Mouse (Mus musculus) spleen, adult 2 months (tissue): ENCODE data around the gene Sec14l5. TPM values are rescaled to one million over a fixed set of nuclear protein-coding genes. Genes with fewer than 3 reads are reported as not detected.

ENCODE experiments used
- DNase-seq, 2 experiments: peaks; one replicate each; pipeline versions ENCODE4 v3.0.0 to v3.0.0-alpha.2; 2012 to 2021; ENCODE audit warnings: low spot score in 2 of 2, low read depth in 1 of 2
- H3K27ac ChIP-seq: fragments of 200-500 bp; 2 replicates; pipeline ENCODE4 v1.5.1; 2012; ENCODE audit warnings: low read length, inconsistent platforms; ENCODE audit not compliant: insufficient read depth
- H3K27me3 ChIP-seq: fragments of 200-500 bp; 2 replicates; pipeline ENCODE4 v1.6.1; 2012; ENCODE audit warnings: mild to moderate bottlenecking, moderate library complexity, low read length, inconsistent platforms; ENCODE audit not compliant: control insufficient read depth, insufficient read depth
- H3K36me3 ChIP-seq: fragments of 200-500 bp; 2 replicates; pipeline ENCODE4 v1.6.1; 2012; ENCODE audit warnings: mild to moderate bottlenecking, low read length, inconsistent platforms; ENCODE audit not compliant: control insufficient read depth, insufficient read depth
- H3K4me1 ChIP-seq: fragments of 200-500 bp; 2 replicates; pipeline ENCODE4 v1.6.1; 2011; ENCODE audit warnings: inconsistent platforms; ENCODE audit not compliant: control insufficient read depth, insufficient read depth, insufficient read length
- H3K4me3 ChIP-seq: fragments of 200-500 bp; 2 replicates; pipeline ENCODE4 v1.5.1; 2011; ENCODE audit warnings: mild to moderate bottlenecking, inconsistent platforms; ENCODE audit not compliant: insufficient read depth, insufficient read length; ENCODE audit errors: extremely low read depth
- CTCF ChIP-seq: fragments of 200-500 bp; IDR thresholded peaks from 2 replicates; pipeline ENCODE4 v1.5.1; 2011; ENCODE audit warnings: mild to moderate bottlenecking, inconsistent platforms; ENCODE audit not compliant: insufficient read depth, insufficient read length, insufficient replicate concordance; ENCODE audit errors: extremely low read depth
- POLR2A ChIP-seq: fragments of 200-500 bp; IDR thresholded peaks from 2 replicates; pipeline ENCODE4 v1.6.1; 2011; ENCODE audit warnings: low read depth, low read length, inconsistent platforms
- WGBS: fragments of 180-500 bp; shearing (Covaris S2); methylation state at CpG from one replicate; pipeline ENCODE4 v1.1.7; 2018; 5-methylcytosine and 5-hydroxymethylcytosine counted together
- polyA plus RNA-seq: library from polyadenylated mRNA; depleted of rRNA; stranded (reverse); fragments of >200 nt; gene quantifications from 2 replicates; pipeline ENCODE4 v1.2.3, GENCODE M21; 2012

Gene Sec14l5
- polyA plus RNA-seq, 1 experiment = 0.55 TPM

GRCm38 (mm10) chr16:5164327-5164726 lies 17.4 kb downstream of the Sec14l5 start:
- WGBS = 26% methylated on average over 6 of the region's 6 CpGs
- Histone ChIP-seq H3K27ac (no peak overlapping the region), H3K4me3 (no peak overlapping the region), H3K36me3 (no peaks in the 10 kb centered on the region), H3K27me3 (no peaks in the 10 kb centered on the region), H3K4me1 (peaks cover 8% of the 10 kb centered on the region)
- peak in 1 of 2 experiments; percentile 7 for DNase-seq
- TF ChIP-seq CTCF (no peak), POLR2A (no peak)

GRCm38 (mm10) chr16:5168038-5168437 lies 21.1 kb downstream of the Sec14l5 start:
- no peak for DNase-seq
- H3K27me3 ChIP-seq = no peaks in the 10 kb centered on the region
- TF ChIP-seq CTCF = no peak
- TF ChIP-seq POLR2A = no peak
- no peaks in the 10 kb centered on the region for H3K36me3 ChIP-seq
- no peak overlapping the region for H3K27ac ChIP-seq
- no peak overlapping the region for H3K4me3 ChIP-seq
- WGBS = 88% methylated on average over 2 of the region's 2 CpGs
- peaks cover 8% of the 10 kb centered on the region for H3K4me1 ChIP-seq

GRCm38 (mm10) chr16:5168829-5169228 lies 21.9 kb downstream of the Sec14l5 start:
- no peak for TF ChIP-seq POLR2A
- no peak for TF ChIP-seq CTCF
- H3K27ac ChIP-seq = no peak overlapping the region
- WGBS = 70% methylated on average over 5 of the region's 5 CpGs

GRCm38 (mm10) chr16:5172636-5173035 lies 25.7 kb downstream of the Sec14l5 start:
- no peak for DNase-seq
- 94% methylated on average over 6 of the region's 6 CpGs for WGBS
- H3K27ac ChIP-seq = no peak overlapping the region
- H3K4me1 ChIP-seq = no peaks in the 10 kb centered on the region
- TF ChIP-seq CTCF (no peak), POLR2A (no peak)
- H3K36me3 ChIP-seq = no peaks in the 10 kb centered on the region
- no peak overlapping the region for H3K4me3 ChIP-seq
- no peaks in the 10 kb centered on the region for H3K27me3 ChIP-seq

More at GRCm38 (mm10) chr16:5168829-5169228, 21.9 kb downstream of the Sec14l5 start:
- Histone ChIP-seq H3K27me3 (no peaks in the 10 kb centered on the region), H3K4me3 (no peak overlapping the region), H3K36me3 (no peaks in the 10 kb centered on the region), H3K4me1 (peaks cover 7% of the 10 kb centered on the region)
- DNase-seq = no peak

GRCm38 (mm10) chr16:5183310-5183975 lies 36.5 kb downstream of the Sec14l5 start:
- no peak for DNase-seq
- WGBS = 84% methylated on average over 18 of the region's 18 CpGs
- Histone ChIP-seq H3K27me3 (no peaks in the 10 kb centered on the region), H3K4me3 (no peak overlapping the region), H3K36me3 (no peaks in the 10 kb centered on the region), H3K4me1 (no peaks in the 10 kb centered on the region), H3K27ac (no peak overlapping the region)
- TF ChIP-seq CTCF (no peak), POLR2A (no peak)

GRCm38 (mm10) chr16:5184101-5184500 lies 37.2 kb downstream of the Sec14l5 start:
- no peak for DNase-seq
- TF ChIP-seq POLR2A (no peak), CTCF (no peak)
- 46% methylated on average over 8 of the region's 8 CpGs for WGBS
- Histone ChIP-seq H3K4me1 (no peaks in the 10 kb centered on the region), H3K27me3 (no peaks in the 10 kb centered on the region), H3K36me3 (no peaks in the 10 kb centered on the region), H3K27ac (no peak overlapping the region), H3K4me3 (no peak overlapping the region)

- no peaks in the 10 kb centered on the region for H3K36me3 ChIP-seq
- no peak overlapping the region for H3K27ac ChIP-seq
- no peak for TF ChIP-seq CTCF
- TF ChIP-seq POLR2A = no peak
- H3K4me3 ChIP-seq = no peak overlapping the region
- H3K4me1 ChIP-seq = no peaks in the 10 kb centered on the region
- DNase-seq = no peak
- WGBS = 87% methylated on average over 5 of the region's 5 CpGs
- no peaks in the 10 kb centered on the region for H3K27me3 ChIP-seq
These were observed 38.0 kb downstream of the Sec14l5 start for GRCm38 (mm10) chr16:5184956-5185355.
